Mouse (Mus musculus) layer of hippocampus, adult 8-10 months (tissue): ENCODE measurements around the gene Lrrc3c. TPM values are rescaled to one million over a fixed set of nuclear protein-coding genes. Genes with fewer than 3 reads are reported as not detected.
A peak's percentile ranks its signal among the peaks of the same experiment; 100 is the strongest.

Experiments
- DNase-seq, 2 experiments: peaks; one replicate each; pipeline ENCODE4 v3.0.0; 2022; ENCODE audit warnings: low spot score in 2 of 2
- total RNA-seq, 4 experiments: library from RNA; stranded (reverse); gene quantifications; 2 replicates each; pipeline ENCODE4 v1.2.4; 2022

The Lrrc3c gene
- total RNA-seq, 4 experiments from 2014 or later: not detected

DNA sequence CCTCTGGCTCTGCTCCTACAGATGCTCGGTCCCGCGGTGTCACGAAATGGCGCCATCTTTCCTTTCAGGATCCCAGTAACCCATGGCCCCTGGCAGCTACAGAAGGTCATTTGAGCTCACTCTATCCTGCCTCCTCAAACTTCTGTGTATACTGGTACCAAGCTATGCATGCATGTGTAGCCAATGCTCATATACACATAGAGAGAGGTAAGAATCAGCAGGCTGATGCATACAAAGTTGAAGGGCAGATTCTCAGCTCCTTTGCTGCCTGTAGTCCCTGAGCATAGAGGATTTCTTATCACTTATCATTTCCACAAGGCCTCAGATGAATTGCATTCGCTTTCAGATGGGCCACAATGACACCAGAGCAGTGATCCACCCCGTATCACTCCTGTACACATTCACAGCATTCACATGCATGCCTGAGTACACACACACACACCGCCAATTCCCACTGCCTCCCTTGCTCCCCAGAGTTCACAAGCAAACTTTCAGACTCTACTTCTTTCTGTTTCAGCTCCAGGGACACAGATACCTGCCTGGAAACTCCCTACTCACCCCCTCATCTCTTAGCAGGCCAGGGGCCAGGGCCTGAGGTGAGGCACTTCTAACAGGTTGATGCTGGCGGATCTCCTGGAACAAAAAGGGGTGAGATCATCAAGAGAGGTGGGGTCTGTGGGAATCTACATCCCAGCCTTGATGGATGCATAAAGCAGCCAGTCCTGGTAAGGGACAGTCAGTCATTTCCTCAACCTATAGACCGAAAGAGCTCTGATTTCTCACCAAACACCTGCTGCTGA lies 27.7 kb downstream of the Lrrc3c start, which contains the start of the genes Gm12355 and Gsdma3:
Gene Gm12355, minus strand, starts transcription at position 51 of the 800 bp plus-strand sequence.
Gene Gsdma3, plus strand, starts transcription at position 750 of the 800 bp plus-strand sequence.
- no peak for DNase-seq

DNA sequence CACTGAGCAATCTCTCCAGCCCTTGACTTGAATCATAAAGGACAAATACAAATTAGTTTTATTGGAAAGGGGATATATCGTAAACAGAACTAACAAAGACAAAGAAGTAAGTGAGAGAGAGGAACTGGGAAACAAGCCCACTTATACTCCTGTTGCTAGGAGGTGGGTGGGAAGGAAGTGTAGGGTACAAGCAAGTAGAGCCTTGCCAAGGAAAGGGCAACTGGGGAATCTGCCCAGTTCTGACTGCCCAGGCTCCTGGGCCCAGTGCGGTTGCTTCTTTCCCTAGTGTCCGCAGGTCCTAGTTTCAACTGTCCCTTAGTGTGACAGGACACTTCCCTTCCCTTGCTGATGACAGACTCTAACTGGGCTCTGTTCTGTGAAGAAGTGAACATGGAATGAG lies 30.6 kb downstream of the Lrrc3c start:
- DNase-seq: no peak

DNA sequence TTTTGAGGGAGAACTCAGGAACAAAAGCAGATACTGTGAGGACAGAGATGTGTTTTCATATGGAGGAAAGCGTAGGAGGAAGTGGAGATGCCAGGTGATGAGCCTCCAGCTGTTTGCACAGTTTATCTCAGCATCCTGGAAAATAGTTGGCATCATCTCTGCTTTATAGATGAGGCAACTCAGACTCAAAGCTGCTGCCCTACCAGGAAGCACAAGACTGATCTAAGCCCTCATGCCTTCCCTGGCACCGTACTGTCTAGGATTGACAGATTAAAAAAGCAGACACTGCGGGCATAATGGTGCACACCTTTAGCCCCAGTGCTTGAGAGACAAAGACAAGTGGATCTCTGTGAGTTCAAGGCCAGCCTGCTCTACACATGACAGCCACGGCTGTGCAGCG lies 32.6 kb downstream of the Lrrc3c start:
- DNase-seq: no peak

- peak in 1 of 2 experiments; percentile 10 for DNase-seq
Observed at GRCm38 (mm10) chr11:98635312-98635970, 37.4 kb downstream of the Lrrc3c start.

- no peak for DNase-seq
Observed at GRCm38 (mm10) chr11:98637501-98637900, 39.4 kb downstream of the Lrrc3c start.

DNA sequence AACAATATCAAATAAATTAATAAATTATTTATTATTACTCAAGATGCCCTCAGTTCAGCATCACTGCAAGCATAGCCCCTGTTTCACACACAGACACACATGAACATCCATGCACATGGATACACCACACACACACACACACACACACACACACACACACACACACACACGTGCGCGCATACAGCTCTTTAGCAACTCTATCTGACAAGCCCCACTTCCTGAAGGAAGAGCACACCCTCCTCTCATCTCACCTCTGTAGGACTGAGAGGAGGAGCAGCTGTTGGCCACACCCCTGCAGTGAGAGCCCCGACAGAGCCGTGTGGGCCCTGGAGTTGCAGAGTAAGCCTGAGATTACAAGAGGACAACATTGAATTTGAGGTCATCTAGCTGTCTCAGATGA lies 42.0 kb downstream of the Lrrc3c start:
- no peak for DNase-seq

- no peak for DNase-seq
Observed at GRCm38 (mm10) chr11:98644757-98645156, 46.7 kb downstream of the Lrrc3c start.

DNA sequence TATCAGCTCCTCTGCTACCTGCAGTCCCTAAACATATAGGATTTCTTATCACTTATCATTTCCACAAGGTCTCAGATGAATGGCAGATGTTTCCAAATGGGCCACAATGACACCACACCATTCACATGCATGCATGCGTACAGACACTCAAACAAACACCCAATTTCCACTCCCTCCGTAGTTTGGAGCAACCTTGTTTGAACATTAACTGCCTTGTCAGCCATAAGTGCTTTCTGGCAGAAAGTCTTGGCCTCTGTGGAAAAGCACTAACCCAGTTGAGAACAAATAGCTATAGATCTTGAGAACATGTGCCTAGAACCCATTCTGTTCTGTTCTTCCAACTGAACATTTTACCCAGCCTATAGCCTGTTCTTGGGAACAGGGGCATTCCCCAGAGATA lies 47.9 kb downstream of the Lrrc3c start:
- no peak for DNase-seq

GRCm38 (mm10) chr11:98646459-98646858 lies 48.4 kb downstream of the Lrrc3c start, which contains the start of gene Gsdma2:
Gene Gsdma2, plus strand, starts transcription at chr11:98646759.
- no peak for DNase-seq

Other genes starting within 250 kb of the Lrrc3c start
- 10 to 100 TPM; 52.5 to 55.9 (median 53.3) TPM for gene Ppp1r1b, start 249.9 kb upstream of the Lrrc3c start, total RNA-seq
- 10 to 100 TPM; 35.5 to 41.0 (median 36.5) TPM for gene Stard3, start 239.9 kb upstream of the Lrrc3c start, total RNA-seq
- 10 to 100 TPM in 2 of 4 experiments, 1 to 10 TPM in 2; 1.2 to 15.3 (median 8.3) TPM for gene Tcap, start 214.5 kb upstream of the Lrrc3c start, total RNA-seq
- 1 to 10 TPM in 2 of 4 experiments, under 1 TPM in 1, not detected in 1; 0.37 to 1.5 (median 1.3) TPM for gene Pnmt, start 211.8 kb upstream of the Lrrc3c start, total RNA-seq
- 10 to 100 TPM in 2 of 4 experiments, 1 to 10 TPM in 2; 8.7 to 11.7 (median 9.6) TPM for gene Pgap3, start 197.8 kb upstream of the Lrrc3c start, total RNA-seq
- gene Erbb2, start 185.8 kb upstream of the Lrrc3c start, total RNA-seq: 1 to 10 TPM; 2.1 to 3.5 (median 2.9) TPM
- 10 to 100 TPM; 83.9 to 93.8 (median 89.8) TPM for gene Mien1, start 159.3 kb upstream of the Lrrc3c start, total RNA-seq
- gene Grb7, start 151.9 kb upstream of the Lrrc3c start, total RNA-seq: 1 to 10 TPM; 2.6 to 3.5 (median 2.9) TPM
- gene Ikzf3, start 52.3 kb upstream of the Lrrc3c start, total RNA-seq: not detected
- gene Zpbp2, start 47.2 kb upstream of the Lrrc3c start, total RNA-seq: under 1 TPM in 1 of 4 experiments, not detected in 3; 0.75 TPM
- gene Ormdl3, start 10.9 kb upstream of the Lrrc3c start, total RNA-seq: 10 to 100 TPM; 43.4 to 57.6 (median 48.9) TPM
- 10 to 100 TPM; 12.1 to 20.0 (median 14.9) TPM for gene Gm12355, start 27.4 kb downstream of the Lrrc3c start, total RNA-seq
- gene Gsdma3, start 28.1 kb downstream of the Lrrc3c start, total RNA-seq: under 1 TPM in 1 of 4 experiments, not detected in 3; 0.27 TPM
- gene Gsdma2, start 48.5 kb downstream of the Lrrc3c start, total RNA-seq: not detected
- under 1 TPM in 1 of 4 experiments, not detected in 3; 0.22 TPM for gene Gsdma, start 66.1 kb downstream of the Lrrc3c start, total RNA-seq
- 100 to 1,000 TPM; 115 to 128 (median 124) TPM for gene Psmd3, start 84.3 kb downstream of the Lrrc3c start, total RNA-seq
- not detected for gene Csf3, start 103.0 kb downstream of the Lrrc3c start, total RNA-seq
- gene Med24, start 131.1 kb downstream of the Lrrc3c start, total RNA-seq: 100 to 1,000 TPM; 118 to 162 (median 138) TPM
- 100 to 1,000 TPM; 919 to 985 (median 938) TPM for gene Thra, start 142.3 kb downstream of the Lrrc3c start, total RNA-seq
- 10 to 100 TPM; 86.6 to 99.6 (median 92.7) TPM for gene Nr1d1, start 177.0 kb downstream of the Lrrc3c start, total RNA-seq
- 100 to 1,000 TPM; 140 to 201 (median 177) TPM for gene Msl1, start 197.2 kb downstream of the Lrrc3c start, total RNA-seq
- 10 to 100 TPM; 50.5 to 64.9 (median 59.4) TPM for gene Casc3, start 206.6 kb downstream of the Lrrc3c start, total RNA-seq
- 100 to 1,000 TPM; 171 to 203 (median 197) TPM for gene Rapgefl1, start 238.5 kb downstream of the Lrrc3c start, total RNA-seq